Mouse (Mus musculus) heart, embryonic 15.5 days (tissue): ENCODE measurements around the gene Pum1. TPM values are rescaled to one million over a fixed set of nuclear protein-coding genes. Genes with fewer than 3 reads are reported as not detected.

Experiments
- ATAC-seq: fragments of 200-750 bp; cut with Nextera tagmentation; replicated peaks from 2 replicates; pipeline ENCODE4 v1.8.0; 2017; ENCODE audit warnings: low read depth, moderate TSS enrichment; ENCODE audit not compliant: insufficient number of reproducible peaks, insufficient read depth, low FRiP score
- H3K27ac ChIP-seq: fragments of 300-500 bp; sonication (generic); 2 replicates; pipeline ENCODE4 v1.5.1; 2015; ENCODE audit warnings: mild to moderate bottlenecking, inconsistent platforms
- H3K27me3 ChIP-seq: fragments of 300-500 bp; sonication (generic); 2 replicates; pipeline ENCODE4 v1.6.1; 2015; ENCODE audit warnings: inconsistent platforms
- H3K36me3 ChIP-seq: fragments of 300-500 bp; sonication (generic); 2 replicates; pipeline ENCODE4 v1.6.1; 2015; ENCODE audit warnings: mild to moderate bottlenecking, inconsistent platforms
- H3K4me1 ChIP-seq: fragments of 300-500 bp; sonication (generic); replicated peaks from 2 replicates; pipeline ENCODE4 v1.6.1; 2015; ENCODE audit warnings: inconsistent platforms
- H3K4me2 ChIP-seq: fragments of 300-500 bp; sonication (generic); 2 replicates; pipeline ENCODE4 v1.6.1; 2015; ENCODE audit warnings: inconsistent platforms, mild to moderate bottlenecking, moderate library complexity
- H3K4me3 ChIP-seq: fragments of 300-500 bp; sonication (generic); 2 replicates; pipeline ENCODE4 v1.5.1; 2015; ENCODE audit warnings: mild to moderate bottlenecking, inconsistent platforms
- H3K9ac ChIP-seq: fragments of 300-500 bp; sonication (generic); 2 replicates; pipeline ENCODE4 v1.6.1; 2015; ENCODE audit warnings: mild to moderate bottlenecking, inconsistent platforms
- H3K9me3 ChIP-seq: fragments of 300-500 bp; sonication (generic); replicated peaks from 2 replicates; pipeline ENCODE4 v1.6.1; 2016; ENCODE audit warnings: inconsistent platforms
- WGBS: fragments of 180-500 bp; shearing (Covaris S2); methylation state at CpG from one replicate; pipeline ENCODE4 v1.1.7; 2015; ENCODE audit warnings: mixed read lengths; 5-methylcytosine and 5-hydroxymethylcytosine counted together
- polyA plus RNA-seq: library from polyadenylated mRNA; unstranded; fragments of >200 nt; fragmentation: Nextera tagmentation; extraction: Ambion mirVana; gene quantifications from 2 replicates; pipeline ENCODE4 v1.2.1, GENCODE M21; 2015

Pum1 gene
- polyA plus RNA-seq, 1 experiment from 2014 or later, result 46.8 TPM

DNA sequence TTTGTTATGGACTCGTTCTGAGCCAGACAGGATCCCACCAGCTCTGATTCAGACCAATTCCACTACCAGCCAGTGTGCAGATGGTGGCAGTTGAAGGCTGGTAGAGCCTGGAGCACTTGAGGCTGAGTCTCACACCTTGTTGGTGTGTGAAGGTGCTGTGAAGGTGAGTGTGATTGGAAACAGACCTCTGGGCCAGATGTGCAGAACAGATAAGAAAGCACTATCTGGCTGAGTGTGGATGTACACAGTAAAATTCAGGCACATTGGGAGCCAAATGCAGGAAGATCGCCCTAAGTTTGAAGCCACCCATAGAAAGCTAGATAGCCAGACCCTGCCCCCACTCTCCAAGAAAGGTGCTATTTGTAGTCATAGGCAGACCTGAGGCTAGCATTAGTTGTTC is 103.3 kb downstream of the Pum1 start:
- no peak overlapping the region for H3K9ac ChIP-seq
- no peak overlapping the region for H3K4me2 ChIP-seq
- peaks cover 79% of the 10 kb centered on the region for H3K36me3 ChIP-seq
- no peaks in the 10 kb centered on the region for H3K9me3 ChIP-seq
- H3K4me1 ChIP-seq, result peaks cover 1% of the 10 kb centered on the region
- H3K27me3 ChIP-seq, result no peaks in the 10 kb centered on the region
- WGBS, result 74% methylated on average over 2 of the region's 2 CpGs
- ATAC-seq, result no peak
- no peak overlapping the region for H3K27ac ChIP-seq
- H3K4me3 ChIP-seq, result no peak overlapping the region

DNA sequence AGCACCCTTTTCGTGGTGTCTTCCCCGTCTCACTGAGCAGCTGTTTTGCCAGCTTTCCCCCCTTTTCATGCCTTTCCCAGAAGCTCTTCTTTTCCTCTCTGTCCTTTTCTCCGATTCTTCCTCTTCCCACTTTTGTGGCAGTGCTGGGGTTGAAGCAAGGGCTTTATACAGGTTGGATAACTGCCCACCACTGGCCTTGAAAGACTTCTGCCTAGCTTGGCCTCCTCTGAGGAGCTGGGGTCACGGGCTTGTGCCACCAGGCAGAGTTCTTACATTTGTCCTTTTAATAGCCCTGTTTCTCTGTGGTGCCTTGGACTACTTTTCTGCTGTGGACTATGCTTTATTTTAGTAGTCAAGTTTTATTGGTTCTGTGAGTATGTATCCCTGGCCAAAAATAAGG is 103.8 kb downstream of the Pum1 start:
- Histone ChIP-seq H3K4me2 (no peak overlapping the region), H3K9me3 (no peaks in the 10 kb centered on the region), H3K27ac (no peak overlapping the region), H3K9ac (no peak overlapping the region), H3K27me3 (no peaks in the 10 kb centered on the region), H3K4me3 (no peak overlapping the region), H3K36me3 (peaks cover 84% of the 10 kb centered on the region), H3K4me1 (no peaks in the 10 kb centered on the region; the same call in 1 of the 2 replicates)
- WGBS, result 85% methylated on average over 4 of the region's 4 CpGs
- no peak for ATAC-seq

DNA sequence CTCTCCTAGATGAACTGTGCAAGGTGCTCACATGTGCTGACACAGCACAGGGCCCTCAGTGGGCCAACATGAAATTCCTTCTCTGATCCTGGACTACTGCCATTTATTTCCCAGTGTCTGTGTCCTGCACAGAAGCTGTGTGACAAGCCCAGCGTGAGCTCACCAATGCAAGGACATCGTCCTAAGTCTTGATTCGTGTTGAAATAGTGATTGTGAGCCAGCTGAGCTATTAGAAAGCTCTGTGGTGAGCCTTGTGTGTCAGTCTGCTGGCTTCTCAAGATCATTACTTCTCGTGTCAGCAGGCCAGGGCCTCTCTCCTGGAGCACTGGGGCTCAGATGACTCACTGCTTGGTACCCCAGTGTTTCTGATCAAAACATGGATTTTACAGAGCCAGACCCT is 110.8 kb downstream of the Pum1 start:
- no peak for ATAC-seq
- Histone ChIP-seq H3K4me1 (peaks cover 35% of the 10 kb centered on the region), H3K27me3 (no peaks in the 10 kb centered on the region), H3K9ac (no peak overlapping the region), H3K4me2 (no peak overlapping the region), H3K9me3 (no peaks in the 10 kb centered on the region), H3K36me3 (peaks cover 56% of the 10 kb centered on the region), H3K27ac (peak overlapping the region; percentile 20), H3K4me3 (no peak overlapping the region)
- 63% methylated on average over 4 of the region's 4 CpGs for WGBS

DNA sequence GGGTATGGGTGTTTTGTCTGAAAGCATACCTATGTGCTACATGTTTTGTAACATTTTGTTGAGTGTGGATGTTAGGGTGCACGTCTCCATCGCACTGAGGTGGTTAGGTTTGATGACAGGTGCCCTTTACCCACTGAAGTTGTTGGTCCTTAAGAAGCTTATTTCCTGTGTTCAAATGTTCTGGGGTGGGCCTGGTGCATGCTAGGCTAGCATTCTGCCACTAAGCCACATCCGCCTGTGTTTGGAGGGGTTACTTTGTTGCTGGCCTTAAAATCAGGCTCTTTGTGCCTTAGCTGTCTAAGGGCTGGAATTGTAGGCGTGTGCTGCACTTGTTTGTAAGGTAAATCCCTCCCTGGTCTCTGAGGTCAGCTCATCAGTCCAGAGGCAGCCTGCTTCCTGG is 111.7 kb downstream of the Pum1 start:
- Histone ChIP-seq H3K36me3 (peaks cover 58% of the 10 kb centered on the region), H3K27me3 (no peaks in the 10 kb centered on the region), H3K9ac (no peak overlapping the region), H3K4me2 (no peak overlapping the region), H3K4me3 (no peak overlapping the region), H3K27ac (no peak overlapping the region), H3K4me1 (peaks cover 39% of the 10 kb centered on the region), H3K9me3 (no peaks in the 10 kb centered on the region)
- WGBS, result 88% methylated on average over 4 of the region's 4 CpGs
- ATAC-seq, result no peak

DNA sequence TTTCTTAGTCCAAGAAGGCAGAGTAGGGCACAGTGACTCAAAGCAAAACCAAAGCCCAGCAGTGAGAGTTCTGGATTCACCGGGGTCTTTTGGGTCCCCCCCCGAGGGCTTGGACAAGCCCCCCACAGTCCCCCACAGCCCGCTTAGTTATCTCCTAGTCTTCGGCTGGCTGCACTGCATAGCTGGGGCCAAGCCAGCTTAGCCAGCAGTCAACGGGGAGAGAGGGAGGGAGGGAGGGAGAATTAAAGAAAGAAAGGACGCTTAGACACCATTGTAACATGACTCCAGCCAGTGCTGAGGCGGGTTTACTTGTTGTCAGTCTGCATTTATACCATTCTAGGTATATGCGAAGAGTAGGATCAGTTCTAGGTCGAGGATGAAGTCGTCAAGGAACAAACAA is 114.5 kb downstream of the Pum1 start:
- Histone ChIP-seq H3K4me2 (0 out of 2 replicates have a peak overlapping the region, but pooled peaks have one; percentile 9), H3K4me3 (no peak overlapping the region), H3K36me3 (peaks cover 58% of the 10 kb centered on the region), H3K27me3 (no peaks in the 10 kb centered on the region), H3K4me1 (peaks cover 39% of the 10 kb centered on the region), H3K9ac (no peak overlapping the region), H3K9me3 (no peaks in the 10 kb centered on the region), H3K27ac (peak overlapping the region; percentile 75)
- WGBS, result 30% methylated on average over 10 of the region's 10 CpGs
- ATAC-seq, result peak; percentile 34; the same call in 1 of the 2 replicates

DNA sequence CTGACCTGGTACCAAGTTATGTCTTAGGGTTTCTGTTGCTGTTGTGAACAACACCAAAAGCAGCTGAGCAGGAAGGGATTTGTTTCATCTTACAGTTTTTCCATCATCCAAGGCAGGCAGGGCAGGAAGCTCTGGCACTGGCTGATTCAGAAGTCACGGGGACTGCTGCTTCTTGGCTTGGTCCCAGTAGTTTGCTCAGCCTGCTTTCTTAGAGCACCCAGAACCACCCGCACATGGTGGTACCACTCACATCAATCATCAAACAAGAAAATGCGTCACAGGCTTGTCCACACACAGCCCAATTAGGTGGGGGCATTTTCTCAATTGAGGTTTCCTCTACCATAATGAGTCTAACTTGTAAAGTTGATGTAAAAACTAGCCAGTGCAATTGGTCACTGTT is 115.9 kb downstream of the Pum1 start:
- no peak overlapping the region; the same call in 1 of the 2 replicates for H3K27ac ChIP-seq
- no peak overlapping the region for H3K4me3 ChIP-seq
- 56% methylated on average over 3 of the region's 3 CpGs for WGBS
- H3K9ac ChIP-seq, result no peak overlapping the region
- H3K27me3 ChIP-seq, result no peaks in the 10 kb centered on the region
- no peak overlapping the region for H3K4me2 ChIP-seq
- H3K9me3 ChIP-seq, result no peaks in the 10 kb centered on the region
- peaks cover 28% of the 10 kb centered on the region for H3K4me1 ChIP-seq
- no peak for ATAC-seq
- H3K36me3 ChIP-seq, result peaks cover 47% of the 10 kb centered on the region

DNA sequence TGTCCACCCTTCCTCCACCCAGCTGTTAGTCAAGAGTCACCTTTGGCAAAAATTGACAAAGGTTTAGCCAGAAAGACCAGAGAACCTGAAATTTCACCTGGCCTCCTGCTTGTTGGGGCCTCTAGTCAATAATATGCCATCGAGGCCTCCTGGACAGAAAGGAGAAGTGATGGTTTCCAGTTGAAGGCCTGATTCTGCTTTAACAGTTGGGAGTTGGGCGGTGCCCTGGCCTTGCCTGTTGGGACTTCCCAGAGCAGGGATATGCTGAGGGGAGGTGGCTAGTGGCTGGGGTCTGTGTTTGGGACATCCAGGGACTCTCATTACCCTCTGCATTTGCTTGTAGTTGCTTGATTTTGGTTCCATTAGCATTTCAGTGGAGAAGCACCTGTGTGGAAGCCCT is 119.4 kb downstream of the Pum1 start:
- H3K27ac ChIP-seq, result no peak overlapping the region
- 84% methylated on average over 2 of the region's 2 CpGs for WGBS
- no peak overlapping the region for H3K9ac ChIP-seq
- peaks cover 13% of the 10 kb centered on the region for H3K4me1 ChIP-seq
- no peak for ATAC-seq
- no peaks in the 10 kb centered on the region for H3K27me3 ChIP-seq
- H3K9me3 ChIP-seq, result no peaks in the 10 kb centered on the region
- peaks cover 30% of the 10 kb centered on the region for H3K36me3 ChIP-seq
- H3K4me2 ChIP-seq, result no peak overlapping the region
- H3K4me3 ChIP-seq, result no peak overlapping the region

DNA sequence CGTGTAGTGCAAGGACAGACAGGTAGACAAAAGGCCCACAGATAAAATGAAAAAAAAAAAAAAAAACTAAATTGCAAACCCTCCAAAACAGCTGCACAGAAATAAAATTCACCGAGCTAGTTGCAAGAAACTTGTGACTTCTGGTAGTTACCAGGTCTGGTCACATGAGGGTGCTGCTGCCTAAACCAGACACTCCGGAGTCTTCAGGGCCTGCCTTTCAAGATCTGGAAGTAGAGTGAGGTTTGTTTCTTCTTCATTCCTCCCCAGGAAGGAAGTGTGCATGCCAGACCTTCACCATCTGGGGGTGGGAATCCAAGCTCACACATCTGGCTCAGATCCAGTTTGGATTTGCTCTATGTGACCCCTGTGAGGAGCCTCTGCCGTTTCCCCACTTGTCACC is 121.6 kb downstream of the Pum1 start:
- 24% methylated on average over 4 of the region's 4 CpGs for WGBS
- Histone ChIP-seq H3K4me1 (no peaks in the 10 kb centered on the region), H3K4me2 (no peak overlapping the region), H3K27ac (no peak overlapping the region), H3K9me3 (no peaks in the 10 kb centered on the region), H3K9ac (no peak overlapping the region), H3K4me3 (no peak overlapping the region), H3K27me3 (no peaks in the 10 kb centered on the region), H3K36me3 (peaks cover 21% of the 10 kb centered on the region)
- no peak for ATAC-seq

DNA sequence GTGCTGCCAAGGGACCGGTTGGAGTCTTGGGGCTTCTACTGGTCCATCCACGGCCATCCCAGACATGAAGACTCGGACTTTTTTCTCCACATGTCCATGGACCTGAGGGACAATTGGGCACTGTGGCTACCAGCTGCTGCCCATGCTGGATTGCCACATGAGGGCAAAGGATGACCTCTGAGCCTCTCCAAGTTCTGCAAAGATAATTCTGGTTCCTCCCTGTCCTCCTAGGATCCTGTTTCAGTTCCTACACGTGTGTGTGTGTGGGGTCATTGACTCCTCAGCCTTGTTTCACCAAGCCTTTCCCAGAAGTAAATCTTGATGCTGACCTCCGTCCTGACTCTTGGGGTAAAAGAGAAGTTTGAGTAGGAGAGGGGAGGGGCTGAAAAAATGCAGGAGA is 124.4 kb downstream of the Pum1 start:
- no peak overlapping the region for H3K27ac ChIP-seq
- ATAC-seq, result no peak
- WGBS, result 80% methylated on average over 5 of the region's 5 CpGs
- H3K36me3 ChIP-seq, result no peaks in the 10 kb centered on the region
- no peaks in the 10 kb centered on the region for H3K9me3 ChIP-seq
- 0 out of 2 replicates have a peak, but pooled peaks cover 3% of the 10 kb centered on the region for H3K27me3 ChIP-seq
- no peak overlapping the region for H3K9ac ChIP-seq
- peaks cover 7% of the 10 kb centered on the region for H3K4me1 ChIP-seq
- no peak overlapping the region for H3K4me2 ChIP-seq
- H3K4me3 ChIP-seq, result no peak overlapping the region

DNA sequence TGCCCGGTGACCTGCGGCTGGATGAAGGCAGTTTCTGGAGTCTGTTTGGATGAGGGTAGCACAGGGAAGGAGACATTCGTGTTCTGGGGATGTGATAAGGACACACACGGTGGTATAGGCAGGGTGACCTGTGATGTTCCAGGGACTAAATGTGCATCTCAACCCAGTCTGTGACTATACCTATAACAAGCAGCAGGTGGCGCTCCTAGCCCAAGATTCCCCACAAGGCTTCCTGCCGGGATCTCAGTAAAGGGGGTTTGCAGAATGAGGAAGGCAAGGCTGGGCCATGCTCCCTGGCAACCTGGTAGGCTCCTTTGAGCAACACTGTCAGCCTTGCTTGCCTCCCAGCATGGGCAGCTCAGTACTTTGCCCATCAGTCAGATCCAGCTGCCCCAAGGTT is 127.1 kb downstream of the Pum1 start:
- no peak overlapping the region for H3K4me3 ChIP-seq
- ATAC-seq, result no peak
- no peak overlapping the region for H3K9ac ChIP-seq
- no peak overlapping the region for H3K27ac ChIP-seq
- no peaks in the 10 kb centered on the region for H3K9me3 ChIP-seq
- H3K27me3 ChIP-seq, result 0 out of 2 replicates have a peak, but pooled peaks cover 3% of the 10 kb centered on the region
- H3K36me3 ChIP-seq, result no peaks in the 10 kb centered on the region
- WGBS, result 6% methylated on average over 6 of the region's 6 CpGs
- no peak overlapping the region for H3K4me2 ChIP-seq
- peaks cover 26% of the 10 kb centered on the region for H3K4me1 ChIP-seq

DNA sequence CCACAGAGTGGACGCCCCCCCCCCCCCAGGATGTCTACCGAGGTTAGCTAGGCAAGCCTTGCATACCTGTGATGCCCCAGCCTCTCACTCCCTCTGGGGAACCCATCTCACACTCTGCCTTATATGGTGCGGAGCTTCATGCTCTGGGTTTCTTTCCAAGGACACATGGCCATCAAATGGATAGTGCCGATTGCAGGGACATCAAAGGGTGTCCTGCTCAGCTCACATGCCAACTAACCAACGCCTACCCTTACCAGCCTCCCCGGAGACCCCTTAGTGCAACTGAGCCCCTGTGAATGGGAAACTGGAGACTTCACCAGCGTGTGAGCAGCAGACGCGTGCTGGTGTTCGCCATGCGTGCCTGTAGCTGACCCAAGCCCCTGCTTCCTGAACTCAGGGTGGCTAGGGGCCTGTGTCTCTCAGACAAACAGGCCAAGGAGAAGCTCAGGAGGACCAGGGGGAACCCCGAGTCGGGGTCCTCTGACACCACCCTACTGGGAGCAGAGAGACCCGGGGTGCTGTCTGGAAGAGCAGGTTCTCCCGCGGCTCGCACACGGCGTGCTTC is 128.8 kb downstream of the Pum1 start:
- peaks cover 35% of the 10 kb centered on the region for H3K4me1 ChIP-seq
- H3K27ac ChIP-seq, result peak overlapping the region; percentile 66; the same call in 1 of the 2 replicates
- H3K36me3 ChIP-seq, result no peaks in the 10 kb centered on the region
- no peak for ATAC-seq
- peak overlapping the region; percentile 88 for H3K4me3 ChIP-seq
- peak overlapping the region; percentile 99 for H3K4me2 ChIP-seq
- H3K9ac ChIP-seq, result peak overlapping the region; percentile 96
- no peaks in the 10 kb centered on the region for H3K9me3 ChIP-seq
- H3K27me3 ChIP-seq, result 0 out of 2 replicates have a peak, but pooled peaks cover 3% of the 10 kb centered on the region
- WGBS, result 9% methylated on average over 19 of the region's 19 CpGs
